Mouse (Mus musculus): ENCODE results near the gene Rhbg. TPM values are rescaled to one million over a fixed set of nuclear protein-coding genes. Genes with fewer than 3 reads are reported as not detected.

Rhbg gene
- total RNA-seq, 2 experiments from 2014 or later = not detected

DNA sequence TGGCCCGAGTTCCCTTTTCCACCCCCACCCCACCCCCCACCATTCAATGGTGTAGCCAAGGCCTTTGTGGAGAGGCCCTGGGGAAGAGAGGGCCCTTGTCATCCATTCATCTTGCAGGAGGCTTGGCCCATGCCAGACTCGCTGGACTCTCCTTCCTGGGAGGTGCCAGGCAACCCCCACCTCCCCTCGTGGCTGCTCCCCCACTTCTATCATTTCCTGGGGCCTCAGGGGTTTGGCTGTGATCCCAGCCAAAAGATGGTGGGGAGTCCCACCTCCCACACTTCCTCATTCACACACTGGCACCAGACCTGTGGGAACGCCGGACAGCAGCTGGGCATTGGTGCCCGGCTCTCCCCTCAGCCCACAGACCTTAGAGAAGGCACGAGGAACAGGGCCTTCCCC, 22.2 kb downstream of the Rhbg start:
- no peak for ATAC-seq (replicated peaks; ENCODE audit: low FRiP score, low TSS enrichment, poor library complexity, severe bottlenecking)

DNA sequence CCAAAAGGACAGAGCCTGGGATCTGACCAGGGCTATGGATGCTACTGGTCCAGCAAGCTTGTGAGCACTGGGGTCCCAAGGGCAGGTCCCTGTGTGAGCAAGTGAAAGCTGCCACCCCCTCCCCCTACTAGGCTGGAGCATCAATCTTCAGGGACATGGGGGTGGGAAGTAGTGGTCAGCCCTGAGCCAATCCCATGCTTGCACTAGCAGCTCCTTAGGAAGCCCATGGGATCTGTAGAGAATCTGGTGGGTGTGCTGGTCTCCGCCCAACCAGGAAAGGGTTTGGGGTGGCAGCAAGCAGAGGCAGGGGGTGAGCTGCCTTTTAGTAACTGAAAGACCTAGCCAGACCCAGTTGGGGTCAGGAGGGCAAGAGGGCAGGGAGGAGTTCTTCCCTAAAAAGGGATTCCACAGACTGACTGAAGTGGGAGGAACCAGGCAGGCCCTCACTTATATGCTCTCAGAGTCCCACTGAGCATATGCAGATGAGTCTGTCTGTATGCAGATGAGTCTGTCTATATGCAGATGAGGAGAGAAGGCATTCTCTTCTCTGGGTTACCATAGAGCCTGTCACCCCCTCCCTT, 23.4 kb downstream of the Rhbg start:
- no peak for ATAC-seq (replicated peaks; ENCODE audit: low FRiP score, low TSS enrichment, poor library complexity, severe bottlenecking)

DNA sequence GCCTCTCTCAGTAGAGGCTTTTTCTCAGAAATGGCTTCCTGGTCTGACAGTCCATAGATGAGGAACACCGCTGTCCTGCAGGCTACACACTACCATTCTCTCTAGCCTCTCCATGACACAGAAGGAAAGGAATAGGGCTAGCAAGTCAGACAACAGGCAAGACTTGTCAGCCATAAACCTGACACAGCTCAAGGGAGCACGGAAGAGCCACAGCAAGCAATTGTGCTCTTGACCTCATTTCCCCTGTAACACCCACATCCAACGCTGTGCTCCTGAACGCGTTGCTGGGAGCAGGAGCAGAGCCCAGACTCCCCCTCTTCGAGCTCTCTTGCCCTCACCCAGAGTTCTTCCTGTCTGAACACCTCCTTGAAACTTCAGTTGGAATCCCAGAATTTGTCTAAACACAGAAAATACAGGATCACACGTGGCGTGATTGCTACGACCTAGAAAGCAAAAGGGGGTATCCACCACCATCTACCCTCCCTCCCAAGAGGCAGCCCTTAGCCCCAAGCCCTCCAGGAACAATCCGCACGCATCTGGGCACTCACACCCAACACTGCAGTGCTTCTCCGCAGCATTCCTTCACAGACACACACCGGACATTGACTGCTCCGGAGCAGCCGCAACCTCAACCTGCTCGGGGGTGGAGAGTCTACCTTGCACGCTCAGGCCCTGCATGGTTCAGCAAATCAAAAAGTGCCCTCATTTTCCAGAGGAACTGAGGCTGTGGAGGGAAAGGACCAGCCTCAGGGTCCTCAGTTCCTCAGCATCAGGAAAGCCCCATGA, 24.1 kb downstream of the Rhbg start:
- ATAC-seq (replicated peaks; ENCODE audit: low FRiP score, low TSS enrichment, poor library complexity, severe bottlenecking) = no peak

DNA sequence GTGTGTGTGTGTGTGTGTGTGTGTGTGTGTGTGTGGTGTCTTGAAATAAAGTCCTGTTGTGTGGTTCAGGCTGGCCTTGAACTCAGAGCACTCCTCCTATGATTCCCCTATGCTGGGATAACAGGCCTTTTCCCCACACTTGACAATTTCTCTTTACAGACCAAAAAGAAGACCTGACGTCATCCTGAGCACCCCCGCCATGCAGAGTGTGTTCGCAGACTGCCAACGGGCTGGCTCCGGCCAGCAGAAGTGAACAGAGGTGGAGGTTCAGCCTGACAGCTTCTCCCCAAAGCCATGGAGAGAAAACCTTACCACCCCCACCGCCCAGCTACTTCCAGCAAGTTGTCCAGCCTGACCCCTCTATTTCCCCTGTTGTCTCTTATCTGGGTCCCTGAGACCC, 25.0 kb downstream of the Rhbg start:
- no peak for ATAC-seq (replicated peaks; ENCODE audit: low FRiP score, low TSS enrichment, poor library complexity, severe bottlenecking)

DNA sequence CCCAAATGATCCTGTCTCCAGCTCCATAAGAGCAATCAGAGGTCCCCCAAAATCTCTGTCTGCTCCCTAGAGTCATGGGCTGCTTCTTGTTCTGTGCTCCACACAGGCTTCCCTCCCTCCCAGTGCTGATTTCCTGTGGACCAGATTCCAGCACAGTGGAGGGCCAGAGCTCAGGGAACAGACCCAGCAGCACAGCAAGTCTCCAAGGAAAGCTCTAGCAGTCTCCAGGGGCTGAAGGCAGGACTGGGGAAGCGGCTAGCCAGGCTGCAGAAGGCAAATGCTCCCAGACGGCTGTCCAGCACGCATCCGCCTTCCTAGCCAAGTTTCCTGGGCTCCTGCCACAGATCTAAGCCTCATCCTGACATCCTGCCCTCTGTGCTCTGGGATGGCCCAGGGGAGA, 25.6 kb downstream of the Rhbg start:
- no peak for ATAC-seq (replicated peaks; ENCODE audit: low FRiP score, low TSS enrichment, poor library complexity, severe bottlenecking)

DNA sequence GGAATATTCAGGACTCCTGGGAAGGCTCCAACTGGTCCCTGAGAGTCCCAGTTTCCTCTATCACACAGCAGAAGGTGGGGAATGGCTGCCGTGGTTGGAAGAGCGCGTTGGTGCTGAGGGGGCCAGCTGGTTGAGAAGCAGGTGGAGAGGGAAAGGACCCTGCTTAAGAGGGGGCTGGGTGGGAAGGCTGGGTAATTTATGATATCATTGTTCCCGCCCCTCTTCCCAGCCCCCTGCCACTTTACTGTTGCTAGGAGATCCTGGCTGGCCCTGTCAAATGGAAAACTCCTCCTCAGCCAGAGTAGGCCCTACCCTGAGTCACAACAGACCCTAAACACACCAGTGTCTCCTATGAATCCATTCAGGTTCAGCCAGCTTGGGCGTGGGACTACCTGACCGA, 26.5 kb downstream of the Rhbg start:
- ATAC-seq (replicated peaks; ENCODE audit: low FRiP score, low TSS enrichment, poor library complexity, severe bottlenecking) = no peak

DNA sequence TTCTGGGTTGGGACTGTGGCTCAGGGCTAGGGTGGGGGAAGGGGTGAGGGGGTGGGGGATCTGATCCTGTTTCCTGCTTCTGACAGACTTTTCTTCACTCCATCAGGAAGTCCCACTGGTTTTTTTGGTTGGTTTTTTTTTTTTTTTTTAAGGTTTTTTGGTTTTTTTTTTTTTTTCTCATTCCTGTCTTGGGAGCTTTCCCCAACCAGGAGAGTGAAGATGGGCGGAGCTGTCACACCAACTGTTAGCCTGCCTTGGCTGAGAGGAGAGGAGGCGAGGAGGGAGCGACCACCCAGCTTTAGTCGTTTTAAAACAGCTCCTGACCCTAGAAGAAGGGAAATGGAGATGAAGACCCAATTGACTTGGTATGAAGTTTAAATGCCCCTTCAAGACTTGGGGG, 27.2 kb downstream of the Rhbg start:
- ATAC-seq (replicated peaks; ENCODE audit: low FRiP score, low TSS enrichment, poor library complexity, severe bottlenecking) = no peak

DNA sequence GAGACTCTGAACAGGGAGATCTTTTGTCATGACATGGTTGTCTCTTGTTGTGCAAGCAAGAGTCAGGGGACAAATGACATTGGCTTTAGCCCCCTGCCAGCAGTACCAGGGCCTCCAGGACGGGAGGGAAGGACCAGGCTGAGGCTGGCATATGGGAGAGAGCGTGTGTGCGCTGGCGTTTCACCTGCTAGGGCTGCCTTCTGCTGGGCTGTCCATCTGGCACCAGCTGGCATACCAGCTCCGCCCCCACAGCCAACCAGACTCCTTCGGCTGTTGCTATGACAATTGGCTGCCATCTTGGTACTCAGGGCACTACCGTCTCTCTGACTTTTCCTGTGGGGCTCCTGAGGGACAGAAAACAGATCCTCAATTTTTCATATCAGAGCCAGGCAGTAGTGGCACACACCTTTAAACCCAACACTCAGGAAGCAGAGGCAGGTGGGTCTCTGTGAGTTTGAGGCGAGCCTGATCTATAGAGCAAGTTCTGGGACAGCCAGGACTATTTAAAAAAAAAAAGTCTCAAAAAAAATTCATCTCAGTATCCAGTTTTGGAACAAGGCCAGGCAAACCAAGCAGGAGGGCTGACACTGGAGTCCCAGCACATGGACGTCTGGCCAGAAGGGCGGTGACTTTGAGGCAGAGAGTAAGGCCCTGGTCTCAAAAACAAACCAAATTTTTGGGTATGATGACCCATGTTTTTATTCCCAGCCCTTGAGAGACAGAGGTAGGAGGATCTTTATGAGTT, 28.2 kb downstream of the Rhbg start:
- ATAC-seq (replicated peaks; ENCODE audit: low FRiP score, low TSS enrichment, poor library complexity, severe bottlenecking) = no peak

DNA sequence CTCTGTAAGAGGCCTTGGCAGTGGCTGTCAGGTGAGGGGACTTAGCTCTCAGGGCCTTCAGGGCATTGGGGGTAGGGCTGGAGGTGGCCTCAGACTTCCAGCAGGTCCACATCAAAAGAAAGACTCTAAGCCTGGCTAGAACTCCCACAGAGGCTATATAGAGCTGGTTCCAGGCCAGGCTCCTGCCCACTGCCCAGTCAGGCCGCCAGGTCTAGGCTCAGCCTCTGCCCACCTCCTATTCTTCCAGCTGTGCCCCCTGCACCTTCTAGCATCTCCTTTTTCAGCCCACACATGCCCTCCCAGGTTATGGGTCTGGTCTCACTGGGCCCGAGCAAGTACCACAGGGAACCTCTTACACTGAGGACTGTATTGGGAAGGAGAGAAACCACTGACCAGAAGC, 29.6 kb downstream of the Rhbg start:
- no peak for ATAC-seq (replicated peaks; ENCODE audit: low FRiP score, low TSS enrichment, poor library complexity, severe bottlenecking)

DNA sequence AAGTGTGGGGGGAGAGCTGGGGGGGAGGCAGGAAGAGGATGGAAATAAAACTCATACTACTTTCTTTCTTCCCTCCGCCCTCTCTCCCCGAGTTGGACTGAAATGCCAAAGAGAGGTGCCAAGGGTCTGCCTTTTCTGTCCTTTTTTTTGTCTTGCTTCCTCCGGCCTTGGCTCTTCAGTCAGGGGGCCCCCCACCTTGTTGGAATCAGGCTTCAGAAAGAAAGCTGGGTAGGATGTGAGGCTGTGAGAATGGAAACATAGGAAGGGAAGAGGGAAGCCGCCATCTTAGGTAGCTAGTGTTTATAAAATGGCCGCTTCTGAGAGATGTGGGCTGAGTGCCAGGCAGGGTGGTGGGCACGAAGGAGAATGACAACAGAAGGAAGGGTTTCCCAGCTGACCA, 32.1 kb downstream of the Rhbg start:
- ATAC-seq (replicated peaks; ENCODE audit: low FRiP score, low TSS enrichment, poor library complexity, severe bottlenecking) = no peak

DNA sequence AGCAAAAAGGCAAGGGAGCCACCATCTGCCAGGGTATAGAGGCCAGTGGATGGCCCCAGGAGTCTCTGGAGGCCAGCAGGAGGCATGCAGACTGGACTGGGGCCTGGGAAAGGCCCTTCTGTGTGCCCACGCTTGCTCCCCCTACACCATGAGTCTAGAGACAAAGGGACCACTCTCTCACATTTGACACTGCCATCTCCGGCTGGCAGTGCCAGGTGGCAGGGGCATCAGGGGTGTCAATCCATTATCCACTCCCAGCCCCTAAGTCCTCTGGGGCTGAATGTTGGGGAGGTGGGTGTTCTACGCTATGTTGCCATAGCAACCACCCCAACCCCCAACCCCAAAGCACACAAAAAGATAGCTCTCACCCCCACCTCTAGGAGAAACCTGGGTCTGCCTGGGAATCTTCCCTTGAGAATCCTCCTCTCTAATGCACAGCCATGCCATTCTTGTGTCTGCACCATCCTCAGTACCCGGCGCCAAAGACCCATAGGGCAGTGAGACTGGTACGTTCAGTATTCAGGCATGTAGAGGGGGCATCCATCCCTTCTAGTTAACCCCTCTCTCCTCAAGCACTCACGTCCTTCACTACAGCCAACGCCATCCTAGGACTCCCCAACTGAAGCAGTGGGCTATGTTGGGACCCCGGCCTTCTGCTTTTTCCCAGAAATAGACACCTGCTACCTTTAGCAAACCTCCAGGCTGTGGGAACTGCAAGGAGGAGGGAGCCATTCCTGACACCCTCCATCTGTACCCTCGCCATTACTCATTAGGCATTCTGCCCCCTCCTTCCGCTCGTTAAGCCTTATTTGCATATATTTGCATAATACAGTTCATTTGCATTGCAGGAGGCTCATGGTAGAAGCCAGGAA, 32.8 kb downstream of the Rhbg start:
- no peak for ATAC-seq (replicated peaks; ENCODE audit: low FRiP score, low TSS enrichment, poor library complexity, severe bottlenecking)

DNA sequence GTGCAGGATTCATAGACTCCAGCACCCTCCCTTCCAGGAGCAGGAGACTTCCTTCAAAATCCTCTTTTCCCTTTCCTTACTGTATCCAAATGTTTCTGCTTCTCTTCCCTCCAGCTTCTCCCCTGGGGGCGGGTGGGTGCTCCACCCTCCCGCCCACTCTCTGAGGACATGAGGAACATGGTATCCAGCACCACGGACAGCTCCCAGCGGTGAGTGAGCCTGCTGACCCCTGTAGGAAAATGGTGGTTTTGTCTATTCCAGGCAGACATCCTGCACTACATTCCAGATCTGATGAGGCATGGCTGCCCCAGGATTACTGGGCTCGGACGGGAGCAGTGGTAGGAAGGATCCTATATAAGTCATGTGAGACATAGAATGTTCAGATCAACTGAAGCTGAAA, 33.7 kb downstream of the Rhbg start:
- ATAC-seq (replicated peaks; ENCODE audit: low FRiP score, low TSS enrichment, poor library complexity, severe bottlenecking) = peak; percentile 86

DNA sequence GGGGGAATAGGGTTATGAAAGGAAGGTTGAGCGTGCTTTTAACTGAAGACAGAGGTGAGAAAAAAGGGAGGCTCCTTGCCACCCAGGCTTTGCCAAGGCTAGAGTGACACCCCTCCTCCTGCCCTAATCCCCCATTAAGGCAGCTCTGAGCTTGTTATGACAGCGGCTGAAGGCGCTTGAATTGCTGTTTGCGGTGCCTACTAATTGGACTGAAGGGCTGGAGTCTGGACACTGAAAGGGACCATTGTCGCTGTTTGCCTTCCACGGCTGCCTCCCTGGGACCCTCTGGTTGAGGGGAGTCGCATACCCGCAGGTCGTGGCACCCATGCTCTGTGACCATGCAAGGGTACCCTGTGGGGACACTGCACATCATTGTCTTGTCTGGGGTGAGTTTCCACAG, 34.6 kb downstream of the Rhbg start:
- ATAC-seq (replicated peaks; ENCODE audit: low FRiP score, low TSS enrichment, poor library complexity, severe bottlenecking) = no peak

DNA sequence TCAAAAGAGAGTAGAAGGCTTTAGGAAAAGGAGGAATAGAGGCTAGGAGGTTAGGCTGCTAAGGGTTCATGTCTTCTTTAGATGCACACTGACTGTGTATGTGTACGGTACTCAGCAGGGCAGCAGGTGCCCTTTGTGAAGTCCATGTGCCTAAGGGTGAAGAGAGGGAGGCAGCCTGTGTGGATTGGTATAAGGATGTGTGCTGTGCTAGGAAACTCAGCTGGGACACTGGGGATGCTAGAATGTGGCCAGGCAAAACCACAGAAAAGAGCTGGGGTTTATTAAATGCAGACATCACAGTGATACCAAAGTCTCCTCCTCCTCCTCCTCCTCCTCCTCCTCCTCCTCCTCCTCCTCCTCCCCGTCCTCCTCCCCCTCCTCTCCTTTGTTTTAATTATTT, 36.8 kb downstream of the Rhbg start:
- ATAC-seq (replicated peaks; ENCODE audit: low FRiP score, low TSS enrichment, poor library complexity, severe bottlenecking) = no peak

DNA sequence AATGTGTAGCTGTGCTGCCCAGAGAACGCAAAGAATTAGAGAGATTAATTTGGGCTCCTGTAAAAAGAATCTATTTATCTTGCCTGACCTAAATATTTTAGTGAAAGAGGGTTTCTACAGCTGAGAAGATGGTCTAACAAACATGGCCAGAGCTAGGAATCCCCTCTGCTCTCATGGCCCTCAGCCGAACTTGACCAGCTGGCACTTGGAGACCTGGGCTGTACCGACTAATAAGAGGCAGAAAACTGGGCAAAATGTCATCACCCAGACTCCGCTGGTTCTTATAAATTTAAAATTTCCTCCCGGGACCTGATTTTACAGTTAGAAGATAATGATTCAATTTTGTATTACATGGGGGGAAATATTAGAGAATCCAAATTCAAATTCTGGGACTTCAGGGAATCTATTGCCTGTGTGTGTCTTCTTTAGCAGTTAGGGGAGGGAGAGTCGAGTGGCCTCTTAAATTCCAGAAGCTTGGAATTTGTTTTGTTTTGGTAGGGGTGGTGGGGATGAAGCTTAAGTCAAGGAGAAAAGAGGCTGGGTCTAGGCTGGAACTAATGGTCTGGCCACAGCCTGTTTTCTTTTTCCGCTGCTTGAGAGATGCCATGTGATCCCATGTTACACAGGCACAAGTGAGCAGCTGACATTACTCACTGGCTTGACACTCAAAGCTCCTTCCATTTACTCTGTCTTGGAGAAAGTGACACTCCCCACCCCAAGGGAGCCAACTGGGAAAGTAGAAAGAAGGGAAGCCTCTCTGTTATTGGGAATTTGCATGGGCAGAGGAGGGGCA, 37.8 kb downstream of the Rhbg start:
- ATAC-seq (replicated peaks; ENCODE audit: low FRiP score, low TSS enrichment, poor library complexity, severe bottlenecking) = no peak

DNA sequence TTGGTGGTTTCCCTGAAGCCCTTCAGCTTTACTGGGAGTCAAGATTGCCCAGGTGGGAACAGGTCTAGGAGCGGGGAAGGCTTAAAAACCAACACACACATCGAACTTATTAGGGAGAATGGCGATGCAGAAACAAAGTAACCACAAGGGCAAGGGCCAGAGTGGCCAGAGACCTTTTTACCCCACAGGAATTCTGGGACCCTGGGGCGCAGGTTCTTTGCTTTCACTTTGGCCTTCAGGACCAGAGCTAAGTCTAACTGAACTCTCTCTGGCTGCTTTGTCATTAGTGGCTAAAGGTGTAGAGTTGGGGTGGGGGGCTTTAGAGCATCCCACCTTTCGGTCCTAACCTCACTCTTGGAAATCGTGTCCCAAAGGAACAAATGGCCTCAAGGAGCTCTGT, 38.4 kb downstream of the Rhbg start:
- ATAC-seq (replicated peaks; ENCODE audit: low FRiP score, low TSS enrichment, poor library complexity, severe bottlenecking) = no peak

DNA sequence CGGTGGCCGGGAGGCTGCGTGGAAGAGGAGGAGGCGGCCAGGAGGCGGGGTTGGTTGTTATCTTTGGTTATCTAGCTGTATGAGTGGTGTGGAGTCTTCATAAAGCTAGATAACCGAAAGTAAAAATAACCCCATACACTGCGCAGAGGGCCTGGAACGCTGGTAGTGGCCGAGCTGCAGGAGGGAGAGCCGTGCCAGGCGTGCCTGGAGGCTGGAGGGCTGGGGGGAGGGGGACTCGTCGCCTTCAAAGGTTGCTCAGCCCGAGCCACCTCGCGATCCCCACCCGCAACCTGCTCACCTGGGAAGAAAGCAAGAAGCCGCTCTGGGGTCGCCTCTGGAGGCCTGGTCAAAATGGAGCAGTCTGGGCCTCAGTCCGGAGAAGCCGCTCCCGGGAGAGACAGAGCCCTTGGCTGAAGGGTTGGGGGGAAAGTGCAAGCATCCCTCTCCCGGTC, 38.9 kb downstream of the Rhbg start:
- no peak for ATAC-seq (replicated peaks; ENCODE audit: low FRiP score, low TSS enrichment, poor library complexity, severe bottlenecking)

DNA sequence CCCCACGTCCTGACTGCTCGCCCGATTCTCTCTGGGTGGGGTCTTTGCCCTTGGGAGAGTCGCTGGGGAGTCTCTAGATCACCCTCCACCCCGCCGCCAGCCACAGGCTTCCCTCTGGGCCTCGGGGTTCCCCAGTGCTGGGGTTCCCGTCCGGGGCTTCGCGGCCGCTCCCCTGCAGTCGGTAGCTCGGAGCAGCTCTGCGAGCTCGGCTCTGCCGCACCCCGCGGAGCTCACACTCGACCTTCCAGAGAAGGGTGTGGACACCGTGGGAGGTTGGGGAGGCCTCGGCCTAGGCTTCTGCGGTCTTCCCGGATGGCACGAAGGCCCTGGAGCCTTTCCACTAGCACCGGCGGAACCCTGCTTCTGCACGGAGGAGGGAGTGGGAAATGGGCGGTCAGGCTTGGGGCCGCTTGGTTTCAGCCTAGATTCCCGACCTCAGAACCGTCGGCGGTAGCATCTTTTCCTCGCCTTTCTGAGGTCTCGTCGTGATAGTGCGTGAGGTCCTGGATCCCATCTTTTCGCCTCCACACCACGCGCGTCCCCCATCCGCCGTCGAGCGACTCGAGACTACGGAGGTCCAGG, 39.4 kb downstream of the Rhbg start:
- ATAC-seq (replicated peaks; ENCODE audit: low FRiP score, low TSS enrichment, poor library complexity, severe bottlenecking) = no peak

All from megakaryocyte-erythroid progenitor cell, adult 5-6 weeks (primary cell).